Mouse (Mus musculus) kidney, adult 2 months (tissue): ENCODE measurements at regions not wholly inside any gene's neighbourhood (a gene's known extent, or its start where the extent isn't known, plus 50 kb on each side); places are given as distances from the start of the nearest gene placed in this dataset.

ENCODE experiments used
- CTCF ChIP-seq: fragments of 200-500 bp; conservative IDR thresholded peaks from 2 replicates; pipeline ENCODE4 v1.5.1; 2011; ENCODE audit warnings: low read depth, mild to moderate bottlenecking, control low read depth, low read length, moderate library complexity, mixed read lengths; ENCODE audit not compliant: insufficient read depth, insufficient read length
- POLR2A ChIP-seq: fragments of 200-500 bp; IDR thresholded peaks from one replicate; pipeline ENCODE4 v1.6.1; 2011; ENCODE audit warnings: low read depth, low read length, control low read depth

GRCm38 (mm10) chr7:137552551-137553198 lies 115.3 kb downstream of the Glrx3 start:
- no peak for TF ChIP-seq POLR2A
- no peak for TF ChIP-seq CTCF
